Mouse (Mus musculus) hindbrain, embryonic 10.5 days (tissue): ENCODE measurements at regions not wholly inside any gene's neighbourhood (a gene's known extent, or its start where the extent isn't known, plus 50 kb on each side); places are given as distances from the start of the nearest gene placed in this dataset.
"Not testable (repeated sequence)": the region's sequence is repeated elsewhere in the genome, so short reads cannot be mapped to it uniquely, and the experiment has no call there.

ENCODE experiments used
- DNase-seq: peaks from one replicate; pipeline ENCODE4 v3.0.0-alpha.2; 2017; ENCODE audit warnings: low spot score
- H3K27ac ChIP-seq: fragments of 300-500 bp; sonication (generic); 2 replicates; pipeline ENCODE4 v1.5.1; 2016; ENCODE audit warnings: mild to moderate bottlenecking, moderate library complexity
- H3K27me3 ChIP-seq: fragments of 300-500 bp; sonication (generic); 2 replicates; pipeline ENCODE4 v1.6.1; 2016; ENCODE audit warnings: mild to moderate bottlenecking; ENCODE audit not compliant: poor library complexity, insufficient read depth, severe bottlenecking
- H3K36me3 ChIP-seq: fragments of 300-500 bp; sonication (generic); 2 replicates; pipeline ENCODE4 v1.6.1; 2016; ENCODE audit warnings: mild to moderate bottlenecking, moderate library complexity
- H3K4me1 ChIP-seq: fragments of 300-500 bp; sonication (generic); replicated peaks from 2 replicates; pipeline ENCODE4 v1.6.1; 2016; ENCODE audit warnings: mild to moderate bottlenecking
- H3K4me3 ChIP-seq: fragments of 300-500 bp; sonication (generic); 2 replicates; pipeline ENCODE4 v1.5.1; 2016; ENCODE audit warnings: mild to moderate bottlenecking, moderate library complexity
- H3K9me3 ChIP-seq: fragments of 300-500 bp; sonication (generic); 2 replicates; pipeline ENCODE4 v1.6.1; 2016; ENCODE audit warnings: mild to moderate bottlenecking, moderate library complexity
- WGBS: fragments of 180-500 bp; shearing (Covaris S2); methylation state at CpG from one replicate; pipeline ENCODE4 v1.1.7; 2016; 5-methylcytosine and 5-hydroxymethylcytosine counted together

DNA sequence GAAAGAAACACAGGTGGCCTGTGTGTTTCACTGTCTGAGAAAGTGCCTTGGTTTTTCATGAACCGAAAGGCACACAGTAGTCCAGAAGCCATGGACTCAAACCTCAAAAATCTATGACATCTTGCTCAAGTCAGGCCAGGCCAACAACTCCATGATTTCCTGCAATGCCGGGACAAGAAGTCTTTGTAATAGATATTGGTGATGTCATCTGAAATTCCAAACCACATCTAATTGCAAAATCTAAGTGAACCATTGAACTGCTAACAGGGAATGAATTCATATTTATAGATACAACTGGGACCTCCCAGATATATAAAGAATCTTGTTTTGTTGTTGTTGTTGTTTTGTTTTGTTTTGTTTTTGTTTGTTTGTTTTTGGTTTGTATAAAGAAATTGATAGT lies 259.2 kb upstream of the Nrxn1 start:
- WGBS = 83% methylated on average over 2 of the region's 2 CpGs
- Histone ChIP-seq H3K4me3 (no peak overlapping the region), H3K36me3 (no peaks in the 10 kb centered on the region), H3K4me1 (no peaks in the 10 kb centered on the region), H3K27ac (no peak overlapping the region), H3K27me3 (no peaks in the 10 kb centered on the region), H3K9me3 (no peaks in the 10 kb centered on the region)
- DNase-seq = no peak

DNA sequence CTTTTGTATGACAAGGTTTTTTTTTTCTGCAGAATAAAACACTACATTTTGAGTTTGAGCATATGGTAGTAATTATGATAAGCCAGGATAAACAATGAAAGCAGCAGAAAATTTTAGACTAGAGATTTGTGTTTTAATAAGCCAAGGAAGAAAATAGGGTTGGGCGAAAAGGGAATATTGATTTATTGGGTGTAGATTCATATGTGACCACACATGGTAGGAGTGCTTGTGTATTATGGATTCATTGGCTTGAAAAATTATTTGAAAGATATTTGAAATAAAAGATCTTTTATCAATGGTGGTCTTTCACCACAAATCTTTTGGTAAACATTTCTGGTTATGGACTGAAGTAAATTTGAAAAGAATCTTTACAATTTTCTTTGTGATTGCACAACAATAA lies 244.0 kb upstream of the Nrxn1 start:
- 87% methylated on average over 1 of the region's 1 CpGs for WGBS
- H3K9me3 ChIP-seq = no peaks in the 10 kb centered on the region
- DNase-seq = no peak

DNA sequence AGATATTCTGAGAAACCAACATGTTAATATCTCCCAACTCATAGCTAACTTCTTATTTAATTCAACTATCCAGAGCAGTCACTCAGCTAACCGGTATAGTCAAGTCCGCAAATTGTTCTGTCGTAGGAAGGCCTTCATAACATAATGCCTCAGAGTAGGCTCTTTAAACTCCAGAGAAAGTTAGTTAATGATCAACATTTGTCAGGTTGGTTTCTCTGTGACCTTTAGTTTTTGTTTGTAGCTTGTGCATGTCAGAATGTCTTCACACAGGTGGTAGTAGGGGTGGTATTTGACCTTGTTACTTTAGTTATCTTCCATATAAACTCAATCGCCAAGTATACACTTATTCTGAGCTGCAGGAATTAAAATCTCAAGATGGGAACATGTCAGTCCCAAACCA lies 240.9 kb upstream of the Nrxn1 start:
- Histone ChIP-seq H3K9me3 (no peaks in the 10 kb centered on the region), H3K27me3 (no peaks in the 10 kb centered on the region), H3K4me1 (no peaks in the 10 kb centered on the region), H3K36me3 (no peaks in the 10 kb centered on the region), H3K27ac (no peak overlapping the region), H3K4me3 (no peak overlapping the region)
- no peak for DNase-seq
- WGBS = 89% methylated on average over 4 of the region's 4 CpGs

More for the DNA sequence above, 244.0 kb upstream of the Nrxn1 start:
- no peak overlapping the region for H3K4me3 ChIP-seq
- H3K27ac ChIP-seq = no peak overlapping the region
- H3K36me3 ChIP-seq = no peaks in the 10 kb centered on the region
- no peaks in the 10 kb centered on the region for H3K27me3 ChIP-seq
- no peaks in the 10 kb centered on the region for H3K4me1 ChIP-seq

DNA sequence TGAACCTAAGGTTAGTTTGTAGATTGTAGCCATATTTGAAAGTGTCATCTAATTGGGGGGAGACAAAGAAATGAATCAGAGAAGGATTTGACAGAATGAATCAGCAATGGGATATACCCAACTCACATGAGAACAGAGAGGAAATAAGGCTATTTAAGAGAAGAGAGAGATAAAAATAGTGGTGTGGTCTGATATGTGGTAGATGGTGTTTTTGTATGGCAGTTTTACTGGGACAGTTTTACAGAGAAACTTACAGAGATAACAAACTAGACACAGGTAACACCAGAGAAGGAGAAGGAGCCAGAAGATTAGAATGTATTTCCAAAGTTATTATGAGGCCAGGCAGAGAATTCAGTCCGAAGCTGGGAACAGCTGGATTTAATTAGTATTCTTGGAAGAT lies 240.3 kb upstream of the Nrxn1 start:
- no peaks in the 10 kb centered on the region for H3K9me3 ChIP-seq
- H3K36me3 ChIP-seq = no peaks in the 10 kb centered on the region
- 71% methylated on average over 1 of the region's 1 CpGs for WGBS
- DNase-seq = no peak
- no peaks in the 10 kb centered on the region for H3K4me1 ChIP-seq
- H3K27ac ChIP-seq = no peak overlapping the region
- H3K4me3 ChIP-seq = no peak overlapping the region
- H3K27me3 ChIP-seq = no peaks in the 10 kb centered on the region

DNA sequence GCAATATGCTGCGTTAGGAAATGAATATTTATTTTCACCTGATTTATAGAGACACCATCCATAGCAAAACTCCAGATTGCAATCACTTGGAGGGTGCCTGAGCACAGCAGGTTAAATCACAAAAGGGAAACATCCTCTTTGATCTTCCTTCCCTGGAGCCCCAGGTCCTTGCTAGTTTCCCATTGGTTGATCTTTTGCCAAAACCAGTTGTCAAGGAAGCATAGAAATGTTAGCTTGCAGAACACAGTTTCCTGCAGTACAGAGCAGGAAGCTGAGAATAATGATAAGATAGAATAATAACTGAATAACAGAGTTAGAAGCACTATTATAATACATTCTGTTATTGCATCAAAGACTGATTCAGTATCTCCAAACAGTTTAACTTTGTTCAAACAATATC lies 231.5 kb upstream of the Nrxn1 start:
- H3K27me3 ChIP-seq = no peaks in the 10 kb centered on the region
- 85% methylated on average over 1 of the region's 1 CpGs for WGBS
- no peaks in the 10 kb centered on the region for H3K4me1 ChIP-seq
- DNase-seq = no peak
- H3K36me3 ChIP-seq = no peaks in the 10 kb centered on the region
- no peaks in the 10 kb centered on the region for H3K9me3 ChIP-seq
- no peak overlapping the region for H3K4me3 ChIP-seq
- H3K27ac ChIP-seq = no peak overlapping the region

DNA sequence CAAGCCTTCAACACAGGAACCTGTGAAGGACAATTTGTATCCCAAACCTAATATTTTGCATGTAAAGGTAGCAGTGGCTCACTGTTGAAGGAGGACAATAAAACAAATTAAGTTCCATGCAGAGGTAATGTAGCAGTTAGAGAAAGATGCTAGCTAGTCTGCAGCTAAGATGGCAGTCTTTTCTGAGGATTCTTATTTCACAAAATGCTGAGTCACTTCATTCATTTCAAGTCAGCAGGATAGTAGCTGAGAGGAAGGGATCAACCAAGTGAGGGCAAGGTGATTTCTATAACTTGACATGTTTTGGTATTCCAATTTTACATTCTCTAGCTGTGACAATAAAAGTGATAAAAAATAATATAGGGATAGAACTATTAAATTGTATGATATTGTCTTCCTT lies 194.0 kb upstream of the Nrxn1 start:
- Histone ChIP-seq H3K27ac (no peak overlapping the region), H3K9me3 (no peaks in the 10 kb centered on the region), H3K4me1 (no peaks in the 10 kb centered on the region), H3K27me3 (no peaks in the 10 kb centered on the region), H3K36me3 (no peaks in the 10 kb centered on the region), H3K4me3 (no peak overlapping the region)
- DNase-seq = no peak

DNA sequence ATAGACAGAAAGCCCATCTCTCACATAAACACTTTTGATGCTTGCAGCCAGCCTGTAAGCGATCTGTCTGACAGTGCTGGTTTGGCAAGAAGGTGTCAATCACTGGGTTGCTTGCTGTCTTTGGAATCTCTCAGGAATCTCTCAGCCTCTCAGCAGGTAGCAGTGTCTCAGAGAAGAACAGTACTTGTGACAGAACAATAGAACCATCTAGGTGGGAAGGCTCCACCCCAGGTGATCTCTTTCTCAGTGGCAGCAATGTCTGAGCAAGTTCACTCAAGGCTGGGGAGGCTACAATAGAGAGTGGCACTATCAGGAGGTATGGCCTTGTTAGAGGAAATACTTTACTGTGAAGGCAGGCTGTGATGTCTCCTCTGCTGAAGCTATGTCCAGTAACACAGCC lies 181.5 kb upstream of the Nrxn1 start:
- no peaks in the 10 kb centered on the region for H3K36me3 ChIP-seq
- H3K9me3 ChIP-seq = no peaks in the 10 kb centered on the region
- H3K27ac ChIP-seq = no peak overlapping the region
- H3K4me3 ChIP-seq = no peak overlapping the region
- no peaks in the 10 kb centered on the region for H3K4me1 ChIP-seq
- no peak for DNase-seq
- WGBS = 56% methylated on average over 1 of the region's 1 CpGs
- no peaks in the 10 kb centered on the region for H3K27me3 ChIP-seq

DNA sequence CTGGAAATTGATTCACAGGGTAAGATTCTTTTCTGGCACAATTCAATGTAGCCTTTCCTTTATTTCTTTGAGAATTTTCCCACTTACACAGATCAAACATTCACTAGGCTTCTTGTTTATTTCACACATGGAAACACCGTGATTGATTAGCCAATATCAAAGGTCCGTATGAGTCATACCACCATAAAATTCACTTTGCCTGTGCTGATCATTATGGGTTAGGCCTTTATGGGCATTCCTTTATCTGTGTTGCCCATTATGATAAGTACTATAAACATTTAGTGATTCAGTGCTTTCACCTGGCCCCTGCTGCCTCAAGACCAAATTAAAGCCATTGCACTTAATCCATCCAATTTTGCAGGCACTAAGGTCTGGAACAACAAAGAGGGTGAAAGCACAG lies 145.8 kb upstream of the Nrxn1 start:
- no peaks in the 10 kb centered on the region for H3K4me1 ChIP-seq

DNA sequence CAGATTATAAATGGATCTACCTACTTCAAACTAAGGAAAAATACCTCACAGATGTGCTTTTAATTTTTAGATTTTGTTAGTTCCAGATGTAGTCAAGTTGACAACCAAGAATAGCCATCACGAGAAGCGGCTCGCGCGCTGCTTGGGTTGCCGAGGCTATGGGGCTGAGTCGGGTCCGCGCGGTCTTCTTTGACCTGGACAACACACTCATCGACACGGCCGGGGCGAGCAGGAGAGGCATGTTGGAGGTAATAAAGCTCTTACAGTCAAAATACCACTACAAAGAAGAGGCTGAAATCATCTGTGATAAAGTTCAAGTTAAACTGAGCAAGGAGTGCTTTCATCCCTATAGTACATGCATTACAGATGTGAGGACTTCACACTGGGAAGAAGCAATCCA lies 143.8 kb upstream of the Nrxn1 start:
- not testable (repeated sequence) for H3K36me3 ChIP-seq, H3K4me1 ChIP-seq, DNase-seq, H3K4me3 ChIP-seq, H3K27ac ChIP-seq, H3K9me3 ChIP-seq, H3K27me3 ChIP-seq
- whole genome bisulfite sequencing = 95% methylated on average over 14 of the region's 14 CpGs

More for the DNA sequence above, 145.8 kb upstream of the Nrxn1 start:
- no peaks in the 10 kb centered on the region for H3K9me3 ChIP-seq
- 92% methylated on average over 2 of the region's 2 CpGs for WGBS
- H3K27me3 ChIP-seq = no peaks in the 10 kb centered on the region
- no peaks in the 10 kb centered on the region for H3K36me3 ChIP-seq
- DNase-seq = no peak
- no peak overlapping the region for H3K27ac ChIP-seq
- H3K4me3 ChIP-seq = no peak overlapping the region

DNA sequence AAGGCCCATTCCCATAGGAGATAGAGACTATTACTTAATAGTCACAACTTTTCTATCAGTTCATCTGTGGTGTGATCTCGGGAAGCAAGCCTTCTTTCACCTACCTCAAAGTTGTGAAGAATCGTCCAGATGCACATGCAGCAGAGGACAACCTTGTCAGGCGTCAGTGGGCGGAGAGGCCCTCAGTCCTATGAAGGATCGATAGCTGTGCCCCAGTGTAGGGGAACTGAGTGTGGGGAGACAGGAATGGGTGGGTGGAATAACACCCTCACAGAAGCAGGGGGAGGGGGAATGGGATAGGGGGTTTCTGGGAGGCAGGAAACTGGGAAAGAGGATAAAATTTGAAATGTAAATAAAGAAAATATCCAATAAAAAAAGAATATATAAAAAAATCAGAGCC lies 133.5 kb upstream of the Nrxn1 start:
- no peaks in the 10 kb centered on the region for H3K4me1 ChIP-seq
- H3K9me3 ChIP-seq = no peaks in the 10 kb centered on the region
- no peaks in the 10 kb centered on the region for H3K36me3 ChIP-seq
- no peak overlapping the region for H3K27ac ChIP-seq
- H3K4me3 ChIP-seq = no peak overlapping the region
- WGBS = 80% methylated on average over 5 of the region's 5 CpGs
- no peaks in the 10 kb centered on the region for H3K27me3 ChIP-seq
- DNase-seq = no peak

DNA sequence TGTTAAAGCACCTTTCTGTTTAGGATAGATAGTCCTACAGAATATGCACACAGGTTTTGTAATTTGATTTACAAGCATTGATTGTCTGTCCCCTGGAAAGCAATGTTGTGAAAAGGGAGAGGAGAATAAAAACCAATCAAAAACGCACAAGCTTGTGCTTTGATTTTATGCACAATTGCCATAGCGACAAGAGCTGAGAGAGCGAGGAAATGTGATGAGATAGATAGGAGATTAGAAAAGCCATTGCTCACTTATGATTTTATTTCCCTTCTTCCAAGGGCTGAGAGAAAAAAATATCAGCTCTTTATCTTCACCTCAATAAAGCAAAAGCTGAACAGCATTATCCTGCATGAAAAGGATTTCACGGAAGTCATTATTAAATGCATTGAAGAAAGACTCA lies 133.0 kb upstream of the Nrxn1 start:
- H3K36me3 ChIP-seq = no peaks in the 10 kb centered on the region
- H3K27me3 ChIP-seq = no peaks in the 10 kb centered on the region
- H3K4me3 ChIP-seq = no peak overlapping the region
- DNase-seq = no peak
- WGBS = 79% methylated on average over 4 of the region's 4 CpGs
- no peak overlapping the region for H3K27ac ChIP-seq
- no peaks in the 10 kb centered on the region for H3K9me3 ChIP-seq
- no peaks in the 10 kb centered on the region for H3K4me1 ChIP-seq

DNA sequence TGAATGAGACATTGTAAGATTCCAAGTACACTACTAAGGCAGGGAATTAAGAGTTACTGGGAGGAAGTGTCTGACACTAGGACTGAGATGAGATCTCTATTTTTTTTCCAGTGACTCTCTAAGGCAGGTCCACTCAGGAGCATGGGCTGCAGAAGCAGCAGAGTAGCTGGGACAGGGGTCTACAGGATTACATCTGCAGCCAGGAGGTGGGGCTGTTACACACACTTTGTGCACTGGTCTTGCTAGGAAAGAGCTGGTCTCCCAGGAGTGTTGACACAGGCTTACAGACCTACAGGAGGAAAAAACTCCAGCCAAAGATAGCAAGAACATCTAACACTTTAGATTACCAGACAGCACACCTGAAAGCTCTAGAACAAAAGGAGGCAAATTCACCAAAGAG lies 123.6 kb upstream of the Nrxn1 start:
- Histone ChIP-seq H3K9me3 (no peaks in the 10 kb centered on the region), H3K27me3 (no peaks in the 10 kb centered on the region), H3K4me3 (no peak overlapping the region), H3K4me1 (no peaks in the 10 kb centered on the region), H3K27ac (no peak overlapping the region), H3K36me3 (no peaks in the 10 kb centered on the region)
- DNase-seq = peak; percentile 13

DNA sequence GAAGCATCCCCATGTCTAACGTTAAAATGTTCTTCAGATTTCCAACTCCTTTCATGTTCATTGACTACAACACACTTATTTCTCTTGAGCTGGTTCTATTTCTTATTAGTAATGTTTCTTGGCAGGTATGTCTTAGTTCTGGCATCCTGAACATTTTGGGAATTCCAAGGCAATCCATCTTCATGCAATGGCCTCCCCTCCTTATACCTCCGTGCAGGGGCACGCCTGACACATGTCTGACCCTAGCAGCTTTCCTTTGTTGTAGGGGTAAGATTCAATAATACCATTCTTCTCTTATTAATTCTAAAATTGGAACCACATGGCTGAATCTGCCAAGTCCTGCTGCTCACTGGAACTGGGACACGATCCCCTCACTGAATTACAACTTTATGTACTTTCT lies 89.7 kb upstream of the Nrxn1 start:
- Histone ChIP-seq H3K4me1 (no peaks in the 10 kb centered on the region), H3K4me3 (no peak overlapping the region), H3K27ac (no peak overlapping the region), H3K27me3 (no peaks in the 10 kb centered on the region), H3K36me3 (no peaks in the 10 kb centered on the region), H3K9me3 (no peaks in the 10 kb centered on the region)
- 84% methylated on average over 4 of the region's 4 CpGs for WGBS
- DNase-seq = no peak

DNA sequence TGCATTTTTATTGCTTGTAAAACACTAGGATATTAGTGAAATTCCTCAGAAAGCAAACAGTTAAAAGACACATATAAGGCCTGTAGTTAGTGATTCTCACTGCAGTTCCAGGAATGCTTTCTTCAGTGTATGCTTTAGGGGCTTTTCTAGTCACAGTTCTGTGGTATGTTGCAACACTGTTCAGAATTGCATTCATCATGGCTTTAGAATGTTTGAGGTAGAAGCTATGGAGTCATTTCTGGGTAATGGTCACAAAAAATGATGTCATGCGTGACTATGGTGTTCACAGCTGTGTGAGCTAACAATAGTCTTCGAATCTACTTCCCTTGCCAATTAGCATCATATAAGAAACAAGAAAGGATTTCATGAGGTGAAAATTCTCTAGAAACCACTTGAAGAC lies 69.0 kb upstream of the Nrxn1 start:
- H3K4me1 ChIP-seq = 0 out of 2 replicates have a peak, but pooled peaks cover 6% of the 10 kb centered on the region
- no peak overlapping the region; the same call in 1 of the 2 replicates for H3K27ac ChIP-seq
- H3K4me3 ChIP-seq = no peak overlapping the region
- no peaks in the 10 kb centered on the region for H3K36me3 ChIP-seq
- no peaks in the 10 kb centered on the region for H3K27me3 ChIP-seq
- DNase-seq = no peak
- 68% methylated on average over 2 of the region's 2 CpGs for WGBS
- no peaks in the 10 kb centered on the region for H3K9me3 ChIP-seq
